8 mouse cellular contexts compared by ENCODE assay signal in genomic region chr17:8505669-8506426, GRCm38 (mm10). TPM values are rescaled to one million over a fixed set of nuclear protein-coding genes. Genes with fewer than 3 reads are reported as not detected.
DNase-seq lines count a peak whose midpoint lies in the region; ATAC-seq lines count a peak whose summit lies in the region.

No protein-coding gene starts in this region.

- H3K4me2 ChIP-seq in heart, embryonic 15.5 days, result peak overlapping the region; percentile 74
- H3K4me2 ChIP-seq in liver, embryonic 15.5 days, result peak overlapping the region; percentile 61

- H3K27me3 ChIP-seq in forebrain, embryonic 10.5 days (ENCODE audit: poor library complexity, severe bottlenecking), result peaks cover 20% of the 10 kb centered on the region
- H3K27me3 ChIP-seq in heart, embryonic 15.5 days, result peaks cover 3% of the 10 kb centered on the region; the same call in 1 of the 2 replicates
- H3K27me3 ChIP-seq in liver, embryonic 15.5 days, result peaks cover 3% of the 10 kb centered on the region; the same call in 1 of the 2 replicates

- no peaks in the 10 kb centered on the region for H3K36me3 ChIP-seq in forebrain, embryonic 10.5 days (replicated peaks)
- no peaks in the 10 kb centered on the region for H3K36me3 ChIP-seq in heart, embryonic 15.5 days
- no peaks in the 10 kb centered on the region for H3K36me3 ChIP-seq in liver, embryonic 15.5 days (replicated peaks)

- no peaks in the 10 kb centered on the region for H3K9me3 ChIP-seq in forebrain, embryonic 10.5 days
- H3K9me3 ChIP-seq in heart, embryonic 15.5 days (replicated peaks), result no peaks in the 10 kb centered on the region
- no peaks in the 10 kb centered on the region for H3K9me3 ChIP-seq in liver, embryonic 15.5 days (replicated peaks)

- 1% methylated on average over 20 of the region's 20 CpGs for WGBS in forebrain, embryonic 10.5 days
- 3% methylated on average over 20 of the region's 20 CpGs for WGBS in heart, embryonic 15.5 days
- 2% methylated on average over 20 of the region's 20 CpGs for WGBS in liver, embryonic 15.5 days (ENCODE audit: insufficient replicate concordance)

- peak overlapping the region; percentile 56 for H3K4me3 ChIP-seq in forebrain, embryonic 10.5 days
- H3K4me3 ChIP-seq in heart, embryonic 15.5 days, result peak overlapping the region; percentile 43
- H3K4me3 ChIP-seq in liver, embryonic 15.5 days (replicated peaks), result peak overlapping the region; percentile 30

- H3K4me1 ChIP-seq in forebrain, embryonic 10.5 days, result peaks cover 37% of the 10 kb centered on the region
- peaks cover 29% of the 10 kb centered on the region for H3K4me1 ChIP-seq in heart, embryonic 15.5 days (replicated peaks)
- no peaks in the 10 kb centered on the region for H3K4me1 ChIP-seq in liver, embryonic 15.5 days (replicated peaks)

- peak; percentile 88 for ATAC-seq in CD4-positive, CD25-positive, alpha-beta regulatory T cell, adult 4 months
- peak; percentile 83 for ATAC-seq in heart, embryonic 15.5 days (replicated peaks; ENCODE audit: insufficient number of reproducible peaks, insufficient read depth, low FRiP score, low read depth)
- peak; percentile 31 for ATAC-seq in liver, embryonic 15.5 days (ENCODE audit: insufficient read depth)

- H3K27ac ChIP-seq in forebrain, embryonic 10.5 days, result peak overlapping the region; percentile 72
- peak overlapping the region; percentile 67 for H3K27ac ChIP-seq in heart, embryonic 15.5 days
- no peak overlapping the region for H3K27ac ChIP-seq in liver, embryonic 15.5 days (replicated peaks)

- peak; percentile 67 for DNase-seq in brain, embryonic 18.5 days (ENCODE audit: low read depth, low spot score)
- DNase-seq in forebrain, embryonic 10.5 days (ENCODE audit: extremely low spot score, low spot score), result peak; percentile 63
- peak; percentile 90 for DNase-seq in kidney, postnatal 14 days
- peak; percentile 62 for DNase-seq in neural tube, embryonic 10.5 days (ENCODE audit: extremely low spot score, low spot score)
- DNase-seq in thymus, adult 18-20 months, result peak; percentile 66 to 70

- peak overlapping the region; percentile 18 for H3K9ac ChIP-seq in heart, embryonic 15.5 days
- H3K9ac ChIP-seq in liver, embryonic 15.5 days, result no peak overlapping the region

RNA-seq across cellular contexts. Expression of gene Pde10a, which starts 19.3 kb away (rescaled TPM):
- 1 to 10 TPM in 1 of 2 experiments, not detected in 1; 1.1 TPM for polyA plus RNA-seq in CD4-positive, CD25-positive, alpha-beta regulatory T cell, adult 4 months (2017; shearing (Covaris generic))
- 3.1 and 3.6 TPM in 2 replicates for polyA plus RNA-seq in forebrain, embryonic 10.5 days (2016; fragmentation: Nextera tagmentation; extraction: Ambion mirVana)
- 1.4 and 2.1 TPM in 2 replicates for polyA plus RNA-seq in heart, embryonic 15.5 days (2015; fragmentation: Nextera tagmentation; extraction: Ambion mirVana)
- 0.53 and 0.67 TPM in 2 replicates for polyA plus RNA-seq in liver, embryonic 15.5 days (2015; fragmentation: Nextera tagmentation; extraction: Ambion mirVana)

Comparison
In these comparisons a context has a peak if more than half of its experiments do, and no peak if none do; other contexts are left out.
1. ATAC-seq: peak in every context shown above with its lines; median percentile 88 in CD4-positive, CD25-positive, alpha-beta regulatory T cell, adult 4 months; 83 in heart, embryonic 15.5 days; 31 in liver, embryonic 15.5 days.